Mouse (Mus musculus) midbrain, embryonic 16.5 days (tissue): ENCODE data around the gene Tex14. TPM values are rescaled to one million over a fixed set of nuclear protein-coding genes. Genes with fewer than 3 reads are reported as not detected.
A peak's percentile ranks its signal among the peaks of the same experiment; 100 is the strongest.

Source experiments
- ATAC-seq: fragments of 200-750 bp; cut with Nextera tagmentation; 2 replicates; pipeline ENCODE4 v1.8.0; 2017; ENCODE audit warnings: moderate TSS enrichment
- H3K27ac ChIP-seq: fragments of 300-500 bp; sonication (generic); 2 replicates; pipeline ENCODE4 v1.5.1; 2014; ENCODE audit warnings: mild to moderate bottlenecking, low read length, mixed read lengths
- H3K27me3 ChIP-seq: fragments of 300-500 bp; sonication (generic); 2 replicates; pipeline ENCODE4 v1.6.1; 2014; ENCODE audit warnings: low read depth, low read length, mixed read lengths; ENCODE audit not compliant: control insufficient read depth, insufficient read depth
- H3K36me3 ChIP-seq: fragments of 300-500 bp; sonication (generic); 2 replicates; pipeline ENCODE4 v1.6.1; 2014; ENCODE audit warnings: mild to moderate bottlenecking, low read length, moderate library complexity, mixed read lengths; ENCODE audit not compliant: control insufficient read depth, insufficient read depth
- H3K4me1 ChIP-seq: fragments of 300-500 bp; sonication (generic); 2 replicates; pipeline ENCODE4 v1.6.1; 2014; ENCODE audit warnings: mild to moderate bottlenecking, low read length, mixed read lengths; ENCODE audit not compliant: control insufficient read depth, insufficient read depth
- H3K4me2 ChIP-seq: fragments of 300-500 bp; sonication (generic); 2 replicates; pipeline ENCODE4 v1.6.1; 2014; ENCODE audit warnings: mild to moderate bottlenecking, low read length, mixed read lengths
- H3K4me3 ChIP-seq: fragments of 300-500 bp; sonication (generic); 2 replicates; pipeline ENCODE4 v1.5.1; 2014; ENCODE audit warnings: low read depth, mild to moderate bottlenecking, low read length, moderate library complexity, mixed read lengths
- H3K9ac ChIP-seq: fragments of 300-500 bp; sonication (generic); 2 replicates; pipeline ENCODE4 v1.6.1; 2014; ENCODE audit warnings: low read depth, low read length, mixed read lengths
- H3K9me3 ChIP-seq: fragments of 300-500 bp; sonication (generic); replicated peaks from 2 replicates; pipeline ENCODE4 v1.6.1; 2014; ENCODE audit warnings: mild to moderate bottlenecking, low read length, mixed read lengths; ENCODE audit not compliant: control insufficient read depth, poor library complexity, severe bottlenecking
- WGBS: fragments of 180-500 bp; shearing (Covaris S2); extraction: QIAGEN DNeasy Blood & Tissue Kit; methylation state at CpG from one replicate; pipeline ENCODE4 v1.1.7; 2014; 5-methylcytosine and 5-hydroxymethylcytosine counted together
- polyA plus RNA-seq: library from polyadenylated mRNA; unstranded; fragments of >200 nt; fragmentation: Nextera tagmentation; extraction: Ambion mirVana; gene quantifications from 2 replicates; pipeline ENCODE4 v1.2.1, GENCODE M21; 2015

Tex14 gene
- polyA plus RNA-seq, 1 experiment from 2014 or later: 0.29 TPM

- H3K27me3 ChIP-seq: no peaks in the 10 kb centered on the region
- H3K4me2 ChIP-seq: peak overlapping the region; percentile 96
- under 1% methylated on average over 40 of the region's 40 CpGs for WGBS
Observed at GRCm38 (mm10) chr11:87578249-87578962, 173.5 kb downstream of the Tex14 start.

GRCm38 (mm10) chr11:87578963-87579601 is 174.2 kb downstream of the Tex14 start:
- peak; percentile 68 for ATAC-seq
- peak overlapping the region; percentile 70 for H3K4me3 ChIP-seq
- H3K9me3 ChIP-seq: no peaks in the 10 kb centered on the region
- peak overlapping the region; percentile 67 for H3K27ac ChIP-seq
- no peaks in the 10 kb centered on the region for H3K27me3 ChIP-seq
- peak overlapping the region; percentile 86 for H3K9ac ChIP-seq
- WGBS: 16% methylated on average over 10 of the region's 10 CpGs
- H3K36me3 ChIP-seq: no peaks in the 10 kb centered on the region
- peak overlapping the region; percentile 96 for H3K4me2 ChIP-seq
- H3K4me1 ChIP-seq: peaks cover 12% of the 10 kb centered on the region

More at GRCm38 (mm10) chr11:87578249-87578962, 173.5 kb downstream of the Tex14 start:
- Histone ChIP-seq H3K36me3 (no peaks in the 10 kb centered on the region), H3K4me1 (peaks cover 12% of the 10 kb centered on the region), H3K9ac (peak overlapping the region; percentile 86), H3K4me3 (peak overlapping the region; percentile 70), H3K27ac (peak overlapping the region; percentile 67), H3K9me3 (no peaks in the 10 kb centered on the region)
- ATAC-seq: peak; percentile 75

GRCm38 (mm10) chr11:87579713-87580112 is 174.8 kb downstream of the Tex14 start:
- Histone ChIP-seq H3K9ac (no peak overlapping the region), H3K9me3 (no peaks in the 10 kb centered on the region), H3K4me1 (peaks cover 12% of the 10 kb centered on the region), H3K27ac (0 out of 2 replicates have a peak overlapping the region, but pooled peaks have one; percentile 7), H3K36me3 (no peaks in the 10 kb centered on the region), H3K4me3 (no peak overlapping the region), H3K4me2 (no peak overlapping the region), H3K27me3 (no peaks in the 10 kb centered on the region)
- no peak for ATAC-seq
- WGBS: 15% methylated on average over 1 of the region's 1 CpGs

- 43% methylated on average over 9 of the region's 10 CpGs for WGBS
- ATAC-seq: no peak
- Histone ChIP-seq H3K27ac (no peak overlapping the region), H3K4me2 (no peak overlapping the region), H3K36me3 (no peaks in the 10 kb centered on the region), H3K27me3 (no peaks in the 10 kb centered on the region), H3K9me3 (no peaks in the 10 kb centered on the region), H3K4me3 (no peak overlapping the region), H3K4me1 (peaks cover 12% of the 10 kb centered on the region), H3K9ac (no peak overlapping the region)
Observed at GRCm38 (mm10) chr11:87580543-87581085, 175.7 kb downstream of the Tex14 start.

DNA sequence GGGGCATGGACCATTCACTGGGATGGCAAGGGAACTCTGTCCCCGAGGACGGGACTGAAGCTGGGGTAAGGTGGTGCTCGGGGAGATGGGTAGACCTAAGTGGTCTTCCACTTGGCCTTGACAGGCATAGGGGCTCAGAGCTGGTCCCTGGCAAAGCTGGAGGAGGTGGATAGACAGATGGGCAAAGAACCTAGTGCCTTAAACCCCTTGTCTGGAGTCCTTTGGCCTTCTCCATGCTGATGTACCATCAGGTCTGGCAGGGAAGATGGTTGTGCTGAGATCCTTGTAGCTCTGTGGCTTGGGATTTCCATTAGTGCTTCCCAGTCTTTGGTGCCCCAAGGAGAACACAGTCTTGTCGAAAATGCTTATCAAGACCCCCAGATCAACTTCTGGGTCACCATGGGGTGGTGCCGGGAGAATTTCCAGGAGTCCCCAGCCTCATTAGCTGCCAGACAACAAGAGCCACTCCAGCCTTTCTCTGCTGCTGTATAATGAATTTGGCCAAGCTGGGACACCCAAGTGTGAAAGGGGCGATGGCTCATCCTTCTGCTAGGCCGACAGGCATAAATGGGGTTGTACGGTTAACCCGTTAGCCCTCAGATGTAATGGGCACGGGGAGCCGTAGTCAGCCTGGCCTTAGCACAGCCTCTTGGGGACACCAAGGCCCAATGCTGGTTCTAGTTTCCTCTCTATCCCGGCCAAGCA is 176.4 kb downstream of the Tex14 start:
- H3K9me3 ChIP-seq: no peaks in the 10 kb centered on the region
- H3K4me2 ChIP-seq: no peak overlapping the region
- no peak for ATAC-seq
- H3K27me3 ChIP-seq: no peaks in the 10 kb centered on the region
- no peak overlapping the region for H3K4me3 ChIP-seq
- no peak overlapping the region for H3K9ac ChIP-seq
- 90% methylated on average over 12 of the region's 12 CpGs for WGBS
- H3K36me3 ChIP-seq: no peaks in the 10 kb centered on the region
- H3K4me1 ChIP-seq: peaks cover 12% of the 10 kb centered on the region
- no peak overlapping the region for H3K27ac ChIP-seq

DNA sequence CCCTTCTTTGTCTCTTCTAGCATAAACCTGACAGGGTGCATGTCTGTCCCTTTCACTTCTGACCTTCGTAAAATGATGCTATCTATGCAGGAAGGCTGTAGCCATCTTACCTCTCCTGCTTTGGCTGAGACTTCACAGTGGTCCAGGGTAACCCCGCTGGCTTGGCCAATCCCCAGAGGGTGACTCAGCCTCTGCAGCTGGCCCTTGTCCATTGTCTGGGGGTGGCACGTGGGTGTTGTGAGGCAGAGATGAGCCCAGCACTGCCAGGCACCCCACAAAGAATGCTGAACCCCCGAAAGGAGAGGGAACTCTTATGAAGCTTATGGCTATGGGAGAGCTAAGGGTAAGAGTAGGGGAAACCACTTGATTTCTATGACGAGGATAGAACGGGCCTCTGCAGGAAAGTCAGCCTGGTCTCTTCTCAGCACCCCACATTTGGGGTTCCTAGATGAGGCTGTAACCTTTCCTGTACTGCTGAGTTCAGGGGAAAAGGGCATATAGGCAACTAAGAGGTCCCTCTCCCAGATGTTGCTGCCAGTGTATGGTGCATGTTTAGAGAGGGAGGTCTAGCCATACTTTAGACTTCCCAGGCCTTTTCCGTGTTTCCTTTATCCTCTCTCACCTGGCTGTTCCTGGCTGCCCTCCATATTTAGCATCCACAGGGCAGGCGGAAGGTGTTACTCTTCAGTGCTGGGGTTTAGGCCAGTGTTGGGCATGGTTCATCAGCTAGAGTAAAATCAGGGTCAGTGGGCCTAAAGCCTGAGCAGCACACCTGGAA is 177.3 kb downstream of the Tex14 start:
- 87% methylated on average over 8 of the region's 8 CpGs for WGBS
- Histone ChIP-seq H3K27me3 (no peaks in the 10 kb centered on the region), H3K27ac (no peak overlapping the region)

GRCm38 (mm10) chr11:87583291-87584034 is 178.6 kb downstream of the Tex14 start:
- no peak overlapping the region for H3K9ac ChIP-seq
- no peak for ATAC-seq
- H3K9me3 ChIP-seq: no peaks in the 10 kb centered on the region
- no peak overlapping the region for H3K27ac ChIP-seq
- H3K36me3 ChIP-seq: no peaks in the 10 kb centered on the region
- 86% methylated on average over 6 of the region's 6 CpGs for WGBS
- peaks cover 3% of the 10 kb centered on the region; the same call in 1 of the 2 replicates for H3K4me1 ChIP-seq
- H3K27me3 ChIP-seq: no peaks in the 10 kb centered on the region
- H3K4me2 ChIP-seq: no peak overlapping the region
- H3K4me3 ChIP-seq: no peak overlapping the region

More for the DNA sequence above, 177.3 kb downstream of the Tex14 start:
- Histone ChIP-seq H3K4me2 (no peak overlapping the region), H3K4me3 (no peak overlapping the region), H3K4me1 (peaks cover 12% of the 10 kb centered on the region), H3K9ac (no peak overlapping the region), H3K36me3 (no peaks in the 10 kb centered on the region), H3K9me3 (no peaks in the 10 kb centered on the region)
- ATAC-seq: no peak
